ENCODE assay signal across 8 mouse cellular contexts in genomic region chr5:112179213-112180057, GRCm38 (mm10).
DNase-seq lines count a peak whose midpoint lies in the region; ATAC-seq lines count a peak whose summit lies in the region.

No protein-coding gene starts in this region.

- H3K27me3 ChIP-seq in kidney, embryonic 14.5 days (ENCODE audit: control insufficient read depth, insufficient read depth, low read length) = peaks cover 5% of the 10 kb centered on the region
- no peaks in the 10 kb centered on the region; the same call in 1 of the 2 replicates for H3K27me3 ChIP-seq in forebrain, embryonic 11.5 days (ENCODE audit: control insufficient read depth, insufficient read depth, low read length)
- 0 out of 2 replicates have a peak, but pooled peaks cover 2% of the 10 kb centered on the region for H3K27me3 ChIP-seq in hindbrain, embryonic 15.5 days
- H3K27me3 ChIP-seq in lung, embryonic 15.5 days = no peaks in the 10 kb centered on the region
- peaks cover 3% of the 10 kb centered on the region; the same call in 1 of the 2 replicates for H3K27me3 ChIP-seq in neural tube, embryonic 15.5 days (replicated peaks)

- no peaks in the 10 kb centered on the region for H3K36me3 ChIP-seq in kidney, embryonic 14.5 days (ENCODE audit: control insufficient read depth, insufficient read depth, low read length)
- H3K36me3 ChIP-seq in forebrain, embryonic 11.5 days (ENCODE audit: control insufficient read depth, insufficient read depth, low read length) = no peaks in the 10 kb centered on the region
- no peaks in the 10 kb centered on the region for H3K36me3 ChIP-seq in hindbrain, embryonic 15.5 days
- H3K36me3 ChIP-seq in lung, embryonic 15.5 days = no peaks in the 10 kb centered on the region
- no peaks in the 10 kb centered on the region for H3K36me3 ChIP-seq in neural tube, embryonic 15.5 days

- H3K4me2 ChIP-seq in kidney, embryonic 14.5 days (replicated peaks; ENCODE audit: low read depth, low read length) = peak overlapping the region; percentile 45
- peak overlapping the region; percentile 38; the same call in 1 of the 2 replicates for H3K4me2 ChIP-seq in forebrain, embryonic 11.5 days (ENCODE audit: low read depth, low read length, severe bottlenecking)
- peak overlapping the region; percentile 44 for H3K4me2 ChIP-seq in hindbrain, embryonic 15.5 days
- H3K4me2 ChIP-seq in lung, embryonic 15.5 days = peak overlapping the region; percentile 52
- H3K4me2 ChIP-seq in neural tube, embryonic 15.5 days = peak overlapping the region; percentile 51

- H3K4me3 ChIP-seq in kidney, embryonic 14.5 days (ENCODE audit: low read length) = peak overlapping the region; percentile 32
- no peak overlapping the region for H3K4me3 ChIP-seq in forebrain, embryonic 11.5 days (ENCODE audit: low read depth, low read length)
- H3K4me3 ChIP-seq in hindbrain, embryonic 15.5 days = peak overlapping the region; percentile 24
- H3K4me3 ChIP-seq in lung, embryonic 15.5 days = peak overlapping the region; percentile 30
- H3K4me3 ChIP-seq in neural tube, embryonic 15.5 days (replicated peaks) = peak overlapping the region; percentile 24

- ATAC-seq in kidney, embryonic 14.5 days (ENCODE audit: low FRiP score, low TSS enrichment) = peak; percentile 47; the same call in 1 of the 2 replicates
- no peak for ATAC-seq in forebrain, embryonic 11.5 days (replicated peaks; ENCODE audit: low FRiP score)
- peak; percentile 47; the same call in 1 of the 2 replicates for ATAC-seq in hindbrain, embryonic 15.5 days (ENCODE audit: low FRiP score, low read depth)
- no peak for ATAC-seq in lung, embryonic 15.5 days (ENCODE audit: borderline replicate concordance, extremely low read depth, low FRiP score, low TSS enrichment)
- peak; percentile 38; the same call in 1 of the 2 replicates for ATAC-seq in neural tube, embryonic 15.5 days (ENCODE audit: low FRiP score)

- peak overlapping the region; percentile 47; the same call in 1 of the 2 replicates for H3K27ac ChIP-seq in kidney, embryonic 14.5 days (ENCODE audit: low read depth, low read length)
- H3K27ac ChIP-seq in forebrain, embryonic 11.5 days (ENCODE audit: low read depth, low read length) = no peak overlapping the region
- no peak overlapping the region for H3K27ac ChIP-seq in hindbrain, embryonic 15.5 days (replicated peaks)
- H3K27ac ChIP-seq in lung, embryonic 15.5 days = no peak overlapping the region
- H3K27ac ChIP-seq in neural tube, embryonic 15.5 days (replicated peaks) = peak overlapping the region; percentile 45; the same call in 1 of the 2 replicates

- H3K4me1 ChIP-seq in kidney, embryonic 14.5 days (ENCODE audit: control insufficient read depth, insufficient read depth, low read length) = no peaks in the 10 kb centered on the region
- H3K4me1 ChIP-seq in forebrain, embryonic 11.5 days (replicated peaks; ENCODE audit: control insufficient read depth, insufficient read depth, low read length) = 0 out of 2 replicates have a peak, but pooled peaks cover 4% of the 10 kb centered on the region
- H3K4me1 ChIP-seq in hindbrain, embryonic 15.5 days (replicated peaks) = peaks cover 19% of the 10 kb centered on the region
- no peaks in the 10 kb centered on the region for H3K4me1 ChIP-seq in lung, embryonic 15.5 days
- peaks cover 16% of the 10 kb centered on the region for H3K4me1 ChIP-seq in neural tube, embryonic 15.5 days

- peak overlapping the region; percentile 29; the same call in 1 of the 2 replicates for H3K9ac ChIP-seq in kidney, embryonic 14.5 days (ENCODE audit: low read depth, low read length)
- H3K9ac ChIP-seq in forebrain, embryonic 11.5 days (ENCODE audit: low read length) = peak overlapping the region; percentile 33
- no peak overlapping the region for H3K9ac ChIP-seq in hindbrain, embryonic 15.5 days
- H3K9ac ChIP-seq in lung, embryonic 15.5 days = peak overlapping the region; percentile 19; the same call in 1 of the 2 replicates
- H3K9ac ChIP-seq in neural tube, embryonic 15.5 days (replicated peaks) = 0 out of 2 replicates have a peak overlapping the region, but pooled peaks have one; percentile 32

- no peaks in the 10 kb centered on the region for H3K9me3 ChIP-seq in kidney, embryonic 14.5 days (ENCODE audit: control insufficient read depth, low read length)
- H3K9me3 ChIP-seq in forebrain, embryonic 11.5 days (ENCODE audit: control insufficient read depth, low read length) = no peaks in the 10 kb centered on the region
- no peaks in the 10 kb centered on the region for H3K9me3 ChIP-seq in hindbrain, embryonic 15.5 days
- no peaks in the 10 kb centered on the region for H3K9me3 ChIP-seq in lung, embryonic 15.5 days
- H3K9me3 ChIP-seq in neural tube, embryonic 15.5 days (replicated peaks) = no peaks in the 10 kb centered on the region

- WGBS in kidney, embryonic 14.5 days = 12% methylated on average over 25 of the region's 25 CpGs
- WGBS in forebrain, embryonic 11.5 days = 34% methylated on average over 25 of the region's 25 CpGs
- WGBS in hindbrain, embryonic 15.5 days = 14% methylated on average over 25 of the region's 25 CpGs
- WGBS in lung, embryonic 15.5 days = 14% methylated on average over 25 of the region's 25 CpGs
- 14% methylated on average over 24 of the region's 25 CpGs for WGBS in neural tube, embryonic 15.5 days

- DNase-seq in kidney, adult 18-20 months = no peak
- peak; percentile 80 for DNase-seq in ZHBTc4 (ENCODE audit: low read depth, low spot score)
- peak; percentile 77 for DNase-seq in forebrain, embryonic 11.5 days (ENCODE audit: low spot score)
- DNase-seq in urinary bladder, adult 2 months (ENCODE audit: low spot score) = no peak

Comparison
In these comparisons a context has a peak if more than half of its experiments do, and no peak if none do; other contexts are left out.
1. ATAC-seq: peak in kidney, embryonic 14.5 days (single experiment), hindbrain, embryonic 15.5 days (single experiment) and neural tube, embryonic 15.5 days (single experiment); none in forebrain, embryonic 11.5 days (single experiment) and lung, embryonic 15.5 days (single experiment).
2. H3K27ac ChIP-seq: peak in kidney, embryonic 14.5 days (single experiment) and neural tube, embryonic 15.5 days (single experiment); none in forebrain, embryonic 11.5 days (single experiment), hindbrain, embryonic 15.5 days (single experiment) and lung, embryonic 15.5 days (single experiment).
3. DNase-seq: peak in ZHBTc4 (single experiment) and forebrain, embryonic 11.5 days (single experiment); none in kidney, adult 18-20 months (single experiment) and urinary bladder, adult 2 months (single experiment).
4. Peak in every context shown above with its lines, with median percentiles within 50 percentile points of each other: H3K4me2 ChIP-seq.